Mouse (Mus musculus): Measurements from ENCODE around the gene Gipr. TPM values are rescaled to one million over a fixed set of nuclear protein-coding genes. Genes with fewer than 3 reads are reported as not detected.
A peak's percentile ranks its signal among the peaks of the same experiment; 100 is the strongest.

The Gipr gene
- polyA plus RNA-seq, 1 experiment from 2014 or later: 1.8 TPM

MicroRNAs encoded within 50 kb of the gene (microRNA counts, 519-probe panel; counts per million panel counts)
- microRNA mmu-miR-330: not detected

Small RNAs within 50 kb of the gene (microRNA-seq; reads per million reads assigned to microRNA genes)
- gene Mir330: 410 reads per million, percentile 66 among the genes with 10 or more reads in this experiment

Other genes starting within 250 kb of the Gipr start
- gene Nova2, start 240.2 kb downstream of the Gipr start, polyA plus RNA-seq (2014; fragmentation: Nextera tagmentation; extraction: Ambion mirVana): 17.1 and 18.4 TPM in 2 replicates
- gene Nanos2, start 178.7 kb downstream of the Gipr start, polyA plus RNA-seq (2014; fragmentation: Nextera tagmentation; extraction: Ambion mirVana): 0.84 and 1.1 TPM in 2 replicates
- 6.0 and 6.9 TPM in 2 replicates for gene Mypop, start 174.9 kb downstream of the Gipr start, polyA plus RNA-seq (2014; fragmentation: Nextera tagmentation; extraction: Ambion mirVana)
- 29.7 and 30.3 TPM in 2 replicates for gene Irf2bp1, start 162.1 kb downstream of the Gipr start, polyA plus RNA-seq (2014; fragmentation: Nextera tagmentation; extraction: Ambion mirVana)
- not detected in 2 replicates for gene Foxa3, start 142.6 kb downstream of the Gipr start, polyA plus RNA-seq (2014; fragmentation: Nextera tagmentation; extraction: Ambion mirVana)
- gene Sympk, start 141.8 kb downstream of the Gipr start, polyA plus RNA-seq (2014; fragmentation: Nextera tagmentation; extraction: Ambion mirVana): 16.8 and 16.9 TPM in 2 replicates
- gene Rsph6a, start 111.4 kb downstream of the Gipr start, polyA plus RNA-seq (2014; fragmentation: Nextera tagmentation; extraction: Ambion mirVana): not detected in 2 replicates
- 30.2 and 35.2 TPM in 2 replicates for gene Dmwd, start 89.9 kb downstream of the Gipr start, polyA plus RNA-seq (2014; fragmentation: Nextera tagmentation; extraction: Ambion mirVana)
- gene Dmpk, start 82.3 kb downstream of the Gipr start, polyA plus RNA-seq (2014; fragmentation: Nextera tagmentation; extraction: Ambion mirVana): 7.1 and 9.4 TPM in 2 replicates
- 1.3 and 2.4 TPM in 2 replicates for gene Six5, start 71.5 kb downstream of the Gipr start, polyA plus RNA-seq (2014; fragmentation: Nextera tagmentation; extraction: Ambion mirVana)
- 5.9 and 9.9 TPM in 2 replicates for gene Gm4969, start 47.8 kb downstream of the Gipr start, polyA plus RNA-seq (2014; fragmentation: Nextera tagmentation; extraction: Ambion mirVana)
- 11.6 and 13.1 TPM in 2 replicates for gene Fbxo46, start 46.3 kb downstream of the Gipr start, polyA plus RNA-seq (2014; fragmentation: Nextera tagmentation; extraction: Ambion mirVana)
- 18.6 and 21.2 TPM in 2 replicates for gene Qpctl, start 16.8 kb downstream of the Gipr start, polyA plus RNA-seq (2014; fragmentation: Nextera tagmentation; extraction: Ambion mirVana)
- 94.1 and 110 TPM in 2 replicates for gene Snrpd2, start 16.4 kb downstream of the Gipr start, polyA plus RNA-seq (2014; fragmentation: Nextera tagmentation; extraction: Ambion mirVana)
- 3.5 and 4.0 TPM in 2 replicates for gene Eml2, start 10.3 kb upstream of the Gipr start, polyA plus RNA-seq (2014; fragmentation: Nextera tagmentation; extraction: Ambion mirVana)
- 2.9 and 3.4 TPM in 2 replicates for gene Gpr4, start 46.4 kb upstream of the Gipr start, polyA plus RNA-seq (2014; fragmentation: Nextera tagmentation; extraction: Ambion mirVana)
- gene Opa3, start 62.2 kb upstream of the Gipr start, polyA plus RNA-seq (2014; fragmentation: Nextera tagmentation; extraction: Ambion mirVana): 36.6 and 37.6 TPM in 2 replicates
- gene Vasp, start 105.7 kb upstream of the Gipr start, polyA plus RNA-seq (2014; fragmentation: Nextera tagmentation; extraction: Ambion mirVana): 17.4 and 40.9 TPM in 2 replicates
- gene Ppm1n, start 113.9 kb upstream of the Gipr start, polyA plus RNA-seq (2014; fragmentation: Nextera tagmentation; extraction: Ambion mirVana): 0.66 and 0.75 TPM in 2 replicates
- gene Rtn2, start 116.5 kb upstream of the Gipr start, polyA plus RNA-seq (2014; fragmentation: Nextera tagmentation; extraction: Ambion mirVana): 115 and 118 TPM in 2 replicates
- not detected in 2 replicates for gene Fosb, start 143.9 kb upstream of the Gipr start, polyA plus RNA-seq (2014; fragmentation: Nextera tagmentation; extraction: Ambion mirVana)
- gene Ercc1, start 178.7 kb upstream of the Gipr start, polyA plus RNA-seq (2014; fragmentation: Nextera tagmentation; extraction: Ambion mirVana): 90.4 and 98.9 TPM in 2 replicates
- gene Cd3eap, start 193.4 kb upstream of the Gipr start, polyA plus RNA-seq (2014; fragmentation: Nextera tagmentation; extraction: Ambion mirVana): 19.1 and 21.5 TPM in 2 replicates
- 1.4 and 1.7 TPM in 2 replicates for gene Ppp1r13l, start 193.6 kb upstream of the Gipr start, polyA plus RNA-seq (2014; fragmentation: Nextera tagmentation; extraction: Ambion mirVana)
- 11.4 TPM in 2 replicates for gene Ercc2, start 215.9 kb upstream of the Gipr start, polyA plus RNA-seq (2014; fragmentation: Nextera tagmentation; extraction: Ambion mirVana)
- gene Klc3, start 238.0 kb upstream of the Gipr start, polyA plus RNA-seq (2014; fragmentation: Nextera tagmentation; extraction: Ambion mirVana): 1.1 and 2.1 TPM in 2 replicates
- 0.63 and 2.0 TPM in 2 replicates for gene Ckm, start 238.6 kb upstream of the Gipr start, polyA plus RNA-seq (2014; fragmentation: Nextera tagmentation; extraction: Ambion mirVana)